Mouse (Mus musculus): Measurements from ENCODE around the gene Grin3a. TPM values are rescaled to one million over a fixed set of nuclear protein-coding genes. Genes with fewer than 3 reads are reported as not detected.

Gene Grin3a
- 1.6 TPM for polyA plus RNA-seq (2014; fragmentation: Illumina TruSeq; extraction: RNeasy Lipid Tissue Mini Kit (QIAGEN cat#74804); ENCODE audit: low read depth, low replicate concordance)

DNA sequence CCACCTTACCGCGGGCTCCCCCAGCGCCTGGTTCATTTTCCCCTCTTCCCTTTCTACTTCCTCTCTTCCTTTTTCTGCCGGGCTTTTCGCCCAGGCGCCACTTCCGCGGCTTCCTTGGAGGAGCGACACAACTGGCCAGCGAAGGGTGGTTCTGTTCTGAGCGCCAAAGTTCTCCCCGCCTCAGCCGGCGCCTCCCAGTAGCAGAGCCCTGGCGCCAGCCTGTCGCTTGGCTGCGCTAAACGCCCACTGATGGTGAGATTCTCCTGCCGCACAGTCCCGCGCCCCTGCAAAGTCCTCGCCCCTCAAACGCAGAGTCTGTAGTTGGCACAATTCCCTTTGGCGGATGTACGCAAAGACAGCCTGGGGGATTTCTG lies at the start of gene Grin3a:
Gene Grin3a, minus strand, starts transcription at position 133 of the 374 bp plus-strand sequence.

DNA sequence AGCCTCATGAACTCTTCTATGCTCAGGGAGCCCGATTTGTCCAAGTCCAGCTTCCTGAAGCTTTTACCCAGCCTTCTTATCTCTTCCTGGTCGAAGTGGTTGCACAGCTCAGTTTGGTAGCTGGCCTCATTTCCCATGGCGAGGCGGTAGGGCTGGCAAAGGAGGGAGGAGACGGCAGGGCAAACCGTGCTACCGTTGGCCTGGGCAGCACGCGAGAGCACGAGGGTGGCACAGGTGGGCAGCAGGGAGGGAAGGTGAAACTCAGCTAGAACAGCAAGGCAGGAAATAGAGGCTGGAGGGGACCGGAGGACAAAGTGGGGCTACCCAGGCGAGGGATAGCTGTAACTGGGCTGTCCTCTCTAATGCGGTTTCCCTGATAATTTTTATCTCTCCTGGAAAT lies 163.7 kb downstream of the Grin3a start, which contains the start of gene Ppp3r2:
Gene Ppp3r2, minus strand, starts transcription at position 213 of the 400 bp plus-strand sequence.

DNA sequence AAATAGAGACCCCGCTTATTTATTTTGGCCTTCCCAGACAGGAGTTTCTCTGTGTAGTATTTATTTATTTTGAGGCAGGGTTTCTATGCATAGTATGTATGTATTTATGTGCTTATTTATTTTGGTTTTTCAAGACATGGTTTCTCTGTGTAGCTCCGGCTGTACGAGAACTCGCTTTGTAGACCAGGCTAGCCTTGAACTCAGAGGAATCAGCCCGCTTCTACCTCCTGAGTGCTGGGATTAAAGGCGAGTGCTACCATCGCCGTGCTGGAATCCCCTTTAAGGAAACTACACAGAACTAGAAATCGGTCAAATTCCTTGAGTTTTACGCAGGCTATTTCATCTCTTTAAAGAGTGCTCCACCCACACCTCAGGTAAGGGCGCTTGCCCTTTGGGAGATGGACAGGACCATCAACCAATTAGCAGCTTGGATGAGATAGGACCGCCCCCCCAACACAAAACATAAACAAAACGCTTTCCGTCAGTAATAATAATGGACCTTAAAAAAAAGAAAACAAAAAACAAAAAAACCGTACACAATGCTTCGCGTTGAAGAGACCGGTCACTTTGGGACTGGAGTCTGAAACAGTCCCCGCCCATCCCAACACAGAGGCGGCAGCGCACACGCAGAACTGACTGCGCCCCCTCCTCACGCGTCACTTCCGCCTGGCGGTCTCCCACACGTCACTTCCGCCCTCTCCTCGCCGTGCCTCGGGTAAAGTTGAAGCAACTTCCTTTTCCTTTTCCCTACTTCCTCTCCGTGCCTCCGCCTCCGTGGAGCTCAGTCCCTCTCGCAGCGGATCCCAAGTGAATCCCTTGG lies 214.0 kb downstream of the Grin3a start, which contains the start of gene Rnf20:
Gene Rnf20, plus strand, starts transcription at position 688 of the 820 bp plus-strand sequence.

Other genes with a start within 250 kb of the Grin3a start
- 12.2 TPM for gene Tmem246, start 247.9 kb downstream of the Grin3a start, polyA plus RNA-seq (2014; fragmentation: Illumina TruSeq; extraction: RNeasy Lipid Tissue Mini Kit (QIAGEN cat#74804); ENCODE audit: low read depth, low replicate concordance)
- 78.3 TPM for gene Rnf20, start 213.7 kb downstream of the Grin3a start, polyA plus RNA-seq (2014; fragmentation: Illumina TruSeq; extraction: RNeasy Lipid Tissue Mini Kit (QIAGEN cat#74804); ENCODE audit: low read depth, low replicate concordance)
- not detected for gene Ppp3r2, start 163.7 kb downstream of the Grin3a start, polyA plus RNA-seq (2014; fragmentation: Illumina TruSeq; extraction: RNeasy Lipid Tissue Mini Kit (QIAGEN cat#74804); ENCODE audit: low read depth, low replicate concordance)

Measured in sigmoid colon, adult 10 weeks (tissue).